Mouse (Mus musculus) intestine, embryonic 14.5 days (tissue): ENCODE measurements at regions not wholly inside any gene's neighbourhood (a gene's known extent, or its start where the extent isn't known, plus 50 kb on each side); places are given as distances from the start of the nearest gene placed in this dataset.

Experiments
- ATAC-seq: fragments of 200-750 bp; cut with Nextera tagmentation; replicated peaks from 2 replicates; pipeline ENCODE4 v1.8.0; 2017; ENCODE audit warnings: low read depth, moderate number of reproducible peaks, moderate TSS enrichment, moderate library complexity; ENCODE audit not compliant: low FRiP score, low TSS enrichment
- DNase-seq: peaks from one replicate; pipeline ENCODE4 v3.0.0-alpha.2; 2018; ENCODE audit warnings: low spot score
- H3K27ac ChIP-seq: fragments of 300-500 bp; sonication (generic); 2 replicates; pipeline ENCODE4 v1.5.1; 2014; ENCODE audit warnings: low read depth, mild to moderate bottlenecking, control low read depth
- H3K27me3 ChIP-seq: fragments of 300-500 bp; sonication (generic); replicated peaks from 2 replicates; pipeline ENCODE4 v1.6.1; 2014; ENCODE audit warnings: low read length, control low read depth; ENCODE audit not compliant: control insufficient read depth, insufficient read depth
- H3K36me3 ChIP-seq: fragments of 300-500 bp; sonication (generic); 2 replicates; pipeline ENCODE4 v1.6.1; 2014; ENCODE audit warnings: low read length, control low read depth; ENCODE audit not compliant: control insufficient read depth, insufficient read depth
- H3K4me1 ChIP-seq: fragments of 300-500 bp; sonication (generic); replicated peaks from 2 replicates; pipeline ENCODE4 v1.6.1; 2014; ENCODE audit warnings: low read length, control low read depth, mixed read lengths; ENCODE audit not compliant: control insufficient read depth, insufficient read depth
- H3K4me2 ChIP-seq: fragments of 300-500 bp; sonication (generic); 2 replicates; pipeline ENCODE4 v1.6.1; 2014; ENCODE audit warnings: low read length
- H3K4me3 ChIP-seq: fragments of 300-500 bp; sonication (generic); 2 replicates; pipeline ENCODE4 v1.5.1; 2014; ENCODE audit warnings: low read depth, low read length, control low read depth, mixed read lengths
- H3K9ac ChIP-seq: fragments of 300-500 bp; sonication (generic); 2 replicates; pipeline ENCODE4 v1.6.1; 2014; ENCODE audit warnings: mild to moderate bottlenecking, low read length
- H3K9me3 ChIP-seq: fragments of 300-500 bp; sonication (generic); 2 replicates; pipeline ENCODE4 v1.6.1; 2016; ENCODE audit warnings: low read length, control low read depth; ENCODE audit not compliant: control insufficient read depth
- WGBS: fragments of 180-500 bp; shearing (Covaris S2); extraction: QIAGEN DNeasy Blood & Tissue Kit; methylation state at CpG from one replicate; pipeline ENCODE4 v1.1.7; 2014; 5-methylcytosine and 5-hydroxymethylcytosine counted together

DNA sequence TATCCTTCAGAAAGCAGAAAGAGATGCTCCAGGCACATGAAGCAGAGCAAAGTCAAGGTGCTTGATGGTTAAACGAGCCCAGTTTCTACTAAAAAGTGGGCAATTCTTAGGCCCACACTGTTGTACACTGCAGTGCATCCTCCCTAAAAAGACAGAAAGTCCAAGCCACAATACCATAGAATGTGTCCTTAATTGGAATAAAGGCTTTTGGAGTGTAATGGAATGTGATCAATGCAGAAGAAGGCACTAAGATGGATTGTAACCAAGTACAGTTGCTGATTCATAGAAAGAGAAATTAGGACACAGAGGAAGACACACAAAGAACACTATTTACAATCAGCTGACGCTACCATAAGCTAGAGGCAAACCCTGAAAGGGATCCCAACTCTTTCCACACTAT is 201.3 kb downstream of the Cpe start:
- H3K4me3 ChIP-seq = no peak overlapping the region
- no peaks in the 10 kb centered on the region for H3K36me3 ChIP-seq
- no peaks in the 10 kb centered on the region for H3K27me3 ChIP-seq
- 89% methylated on average over 2 of the region's 2 CpGs for WGBS
- no peaks in the 10 kb centered on the region for H3K9me3 ChIP-seq
- no peak overlapping the region for H3K4me2 ChIP-seq
- ATAC-seq (no peak), DNase-seq (no peak)
- no peaks in the 10 kb centered on the region for H3K4me1 ChIP-seq
- no peak overlapping the region for H3K27ac ChIP-seq
- H3K9ac ChIP-seq = no peak overlapping the region

GRCm38 (mm10) chr8:64488057-64488456 is 204.8 kb downstream of the Cpe start:
- Histone ChIP-seq H3K27me3 (no peaks in the 10 kb centered on the region), H3K4me3 (no peak overlapping the region), H3K4me1 (no peaks in the 10 kb centered on the region), H3K9ac (no peak overlapping the region), H3K27ac (no peak overlapping the region), H3K36me3 (no peaks in the 10 kb centered on the region), H3K9me3 (no peaks in the 10 kb centered on the region), H3K4me2 (no peak overlapping the region)
- 84% methylated on average over 3 of the region's 3 CpGs for WGBS
- ATAC-seq (no peak), DNase-seq (no peak)

DNA sequence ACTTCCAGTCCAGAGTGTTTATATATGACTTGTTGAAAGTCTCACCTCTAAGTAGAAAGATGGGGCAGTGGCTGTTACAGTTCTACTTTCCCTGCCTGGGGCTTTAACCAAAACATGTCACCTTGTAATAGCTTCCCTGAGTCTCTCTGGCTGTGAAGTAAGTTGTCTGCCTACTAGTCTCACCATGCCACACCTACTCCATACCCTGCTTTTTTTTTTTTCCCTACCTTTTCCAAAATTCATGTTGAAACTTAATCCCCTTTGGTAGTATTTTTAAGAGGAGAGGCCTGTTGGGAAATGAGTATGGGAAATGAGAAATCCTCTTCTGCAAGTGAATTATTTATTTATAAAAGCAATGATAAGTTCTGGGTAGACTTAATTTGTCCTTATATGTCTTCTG is 219.6 kb downstream of the Cpe start:
- Histone ChIP-seq H3K9ac (no peak overlapping the region), H3K9me3 (no peaks in the 10 kb centered on the region), H3K36me3 (no peaks in the 10 kb centered on the region), H3K4me2 (no peak overlapping the region), H3K27ac (no peak overlapping the region), H3K4me3 (no peak overlapping the region), H3K4me1 (no peaks in the 10 kb centered on the region), H3K27me3 (no peaks in the 10 kb centered on the region)
- ATAC-seq (no peak), DNase-seq (no peak)

- H3K4me2 ChIP-seq = no peak overlapping the region
- no peaks in the 10 kb centered on the region for H3K9me3 ChIP-seq
- no peak overlapping the region for H3K9ac ChIP-seq
- ATAC-seq = no peak
- no peaks in the 10 kb centered on the region for H3K27me3 ChIP-seq
- H3K27ac ChIP-seq = no peak overlapping the region
- H3K4me3 ChIP-seq = no peak overlapping the region
- WGBS = 90% methylated on average over 1 of the region's 1 CpGs
- no peaks in the 10 kb centered on the region for H3K36me3 ChIP-seq
- no peaks in the 10 kb centered on the region for H3K4me1 ChIP-seq
- DNase-seq = no peak
These were observed 220.0 kb downstream of the Cpe start for GRCm38 (mm10) chr8:64472801-64473270.

DNA sequence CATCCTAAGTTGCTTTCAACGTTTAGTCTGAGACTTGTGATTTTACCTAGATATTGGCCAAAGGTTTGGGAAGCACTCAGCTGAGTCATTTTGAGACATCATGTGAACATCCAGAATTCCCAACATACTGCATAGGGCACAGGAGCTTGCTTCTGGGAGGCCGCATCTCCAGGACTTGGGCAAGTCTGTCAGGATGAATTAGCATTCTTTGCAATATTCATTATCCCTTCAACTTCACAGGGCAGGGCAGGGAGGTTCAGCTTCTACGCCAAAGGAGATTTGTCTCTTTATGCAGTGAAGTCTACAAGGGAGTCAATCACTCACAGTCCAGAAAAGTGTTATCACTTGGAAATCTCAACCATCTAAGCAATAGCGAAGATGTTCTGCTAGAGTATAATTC is 231.7 kb downstream of the Cpe start:
- no peaks in the 10 kb centered on the region for H3K9me3 ChIP-seq
- no peaks in the 10 kb centered on the region for H3K4me1 ChIP-seq
- WGBS = 83% methylated on average over 4 of the region's 4 CpGs
- H3K4me3 ChIP-seq = no peak overlapping the region
- DNase-seq (no peak), ATAC-seq (no peak)
- no peak overlapping the region for H3K27ac ChIP-seq
- no peak overlapping the region for H3K9ac ChIP-seq
- no peaks in the 10 kb centered on the region for H3K36me3 ChIP-seq
- H3K4me2 ChIP-seq = no peak overlapping the region
- no peaks in the 10 kb centered on the region for H3K27me3 ChIP-seq

DNA sequence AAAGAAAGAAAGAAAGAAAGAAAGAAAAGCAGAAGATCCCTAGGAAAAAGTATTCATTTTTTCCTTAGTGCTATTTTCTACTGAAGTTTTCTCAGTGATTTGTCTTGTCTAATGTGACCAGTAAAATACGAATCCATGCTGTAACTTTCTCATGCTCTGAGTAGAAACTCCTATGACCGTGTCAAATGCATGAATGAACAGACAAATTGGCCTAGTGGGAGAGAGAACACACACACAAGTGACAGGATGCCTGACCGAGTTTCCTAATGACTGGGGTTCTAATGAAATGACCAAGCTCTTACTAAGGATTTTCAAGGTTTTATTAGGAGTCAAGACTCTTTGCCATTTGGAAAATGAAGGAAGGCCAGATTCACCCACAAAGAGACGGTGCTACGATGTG is 235.9 kb downstream of the Cpe start:
- Histone ChIP-seq H3K27me3 (no peaks in the 10 kb centered on the region), H3K4me1 (no peaks in the 10 kb centered on the region)
- DNase-seq = no peak

GRCm38 (mm10) chr8:64454736-64455135 is 238.1 kb downstream of the Cpe start:
- H3K9ac ChIP-seq = no peak overlapping the region
- 80% methylated on average over 4 of the region's 4 CpGs for WGBS
- H3K27ac ChIP-seq = no peak overlapping the region
- no peak overlapping the region for H3K4me3 ChIP-seq
- H3K27me3 ChIP-seq = no peaks in the 10 kb centered on the region
- no peak for DNase-seq
- no peak overlapping the region for H3K4me2 ChIP-seq
- no peaks in the 10 kb centered on the region for H3K4me1 ChIP-seq
- no peaks in the 10 kb centered on the region for H3K36me3 ChIP-seq
- no peaks in the 10 kb centered on the region for H3K9me3 ChIP-seq
- no peak for ATAC-seq

More for the DNA sequence above, 235.9 kb downstream of the Cpe start:
- Histone ChIP-seq H3K27ac (no peak overlapping the region), H3K4me3 (no peak overlapping the region), H3K4me2 (no peak overlapping the region), H3K9me3 (no peaks in the 10 kb centered on the region), H3K36me3 (no peaks in the 10 kb centered on the region), H3K9ac (no peak overlapping the region)
- ATAC-seq = no peak
- 82% methylated on average over 5 of the region's 5 CpGs for WGBS

GRCm38 (mm10) chr8:64445366-64445765 is 239.3 kb upstream of the Tll1 start:
- H3K9ac ChIP-seq = no peak overlapping the region
- H3K36me3 ChIP-seq = no peaks in the 10 kb centered on the region
- H3K27ac ChIP-seq = no peak overlapping the region
- H3K4me3 ChIP-seq = no peak overlapping the region
- no peaks in the 10 kb centered on the region for H3K9me3 ChIP-seq
- 85% methylated on average over 3 of the region's 3 CpGs for WGBS
- no peaks in the 10 kb centered on the region for H3K27me3 ChIP-seq
- no peak overlapping the region for H3K4me2 ChIP-seq
- DNase-seq (no peak), ATAC-seq (no peak)
- H3K4me1 ChIP-seq = no peaks in the 10 kb centered on the region

DNA sequence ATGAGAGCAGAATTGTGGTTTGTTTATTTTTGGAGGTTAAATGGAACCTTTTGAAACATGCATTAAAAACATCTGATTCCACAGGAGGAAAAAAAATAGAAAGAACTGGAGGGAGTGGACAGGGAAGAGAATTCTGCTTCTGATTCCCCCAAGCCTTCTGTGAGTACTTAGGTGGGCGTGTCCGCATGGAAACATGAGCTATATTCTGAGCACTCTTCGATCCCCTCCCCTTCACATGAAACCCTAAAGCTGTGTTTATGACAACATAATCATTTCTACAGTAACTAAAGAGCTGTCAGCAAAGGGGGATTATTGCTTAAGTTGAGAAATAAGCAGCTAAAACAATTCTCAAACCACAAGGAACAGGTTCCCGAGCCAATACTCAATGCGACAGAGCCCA is 238.4 kb upstream of the Tll1 start:
- 76% methylated on average over 5 of the region's 5 CpGs for WGBS
- H3K27me3 ChIP-seq = no peaks in the 10 kb centered on the region
- no peaks in the 10 kb centered on the region for H3K4me1 ChIP-seq
- H3K4me3 ChIP-seq = no peak overlapping the region
- H3K4me2 ChIP-seq = no peak overlapping the region
- no peak overlapping the region for H3K9ac ChIP-seq
- ATAC-seq = no peak
- H3K36me3 ChIP-seq = no peaks in the 10 kb centered on the region
- H3K27ac ChIP-seq = no peak overlapping the region
- DNase-seq = no peak
- no peaks in the 10 kb centered on the region for H3K9me3 ChIP-seq
